Mouse (Mus musculus): ENCODE results near the gene Lman1l. TPM values are rescaled to one million over a fixed set of nuclear protein-coding genes. Genes with fewer than 3 reads are reported as not detected.

Gene Lman1l
- polyA plus RNA-seq, 1 experiment from 2014 or later = not detected

DNA sequence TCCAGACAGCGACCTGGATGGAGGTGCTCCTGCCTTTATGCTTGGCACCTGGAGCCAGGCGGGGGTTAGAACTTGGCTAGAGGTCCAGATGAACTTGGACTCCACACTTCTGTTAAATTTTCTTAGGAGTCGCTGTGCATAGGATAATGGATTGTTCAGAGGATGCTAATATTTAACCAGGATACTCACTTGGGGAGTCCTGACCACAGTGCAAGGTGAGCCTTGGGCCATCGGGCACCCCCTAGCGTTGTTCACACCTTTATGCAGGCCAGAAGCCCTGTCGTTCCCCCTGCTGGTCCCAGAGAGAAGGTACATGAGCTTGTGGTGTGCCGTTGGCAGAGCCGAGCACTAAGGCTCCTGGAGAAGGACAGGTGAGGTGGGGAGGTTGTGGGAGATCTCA, 53.7 kb downstream of the Lman1l start:
- peaks cover 28% of the 10 kb centered on the region for H3K36me3 ChIP-seq (ENCODE audit: control insufficient read depth, insufficient read depth)
- H3K9me3 ChIP-seq (ENCODE audit: control insufficient read depth) = no peaks in the 10 kb centered on the region
- no peaks in the 10 kb centered on the region for H3K27me3 ChIP-seq (replicated peaks; ENCODE audit: control insufficient read depth, insufficient read depth, low read length)
- WGBS = 42% methylated on average over 8 of the region's 8 CpGs
- H3K4me1 ChIP-seq (replicated peaks; ENCODE audit: control insufficient read depth, insufficient read depth, low read length) = peaks cover 13% of the 10 kb centered on the region
- ATAC-seq = peak; percentile 46; the same call in 1 of the 2 replicates
- peak; percentile 85 for TF ChIP-seq CTCF (IDR thresholded peaks at IDR 0.05; ENCODE audit: low read depth)
- no peak overlapping the region for H3K4me2 ChIP-seq (replicated peaks; ENCODE audit: low read depth)
- no peak overlapping the region for H3K9ac ChIP-seq (ENCODE audit: low read depth, low read length)
- H3K27ac ChIP-seq (ENCODE audit: low read depth, low read length) = no peak overlapping the region
- no peak overlapping the region for H3K4me3 ChIP-seq (ENCODE audit: low read depth, low read length)

GRCm38 (mm10) chr9:57565741-57566221, 54.8 kb downstream of the Lman1l start:
- 31% methylated on average over 10 of the region's 10 CpGs for WGBS
- peaks cover 25% of the 10 kb centered on the region for H3K36me3 ChIP-seq (ENCODE audit: control insufficient read depth, insufficient read depth)

DNA sequence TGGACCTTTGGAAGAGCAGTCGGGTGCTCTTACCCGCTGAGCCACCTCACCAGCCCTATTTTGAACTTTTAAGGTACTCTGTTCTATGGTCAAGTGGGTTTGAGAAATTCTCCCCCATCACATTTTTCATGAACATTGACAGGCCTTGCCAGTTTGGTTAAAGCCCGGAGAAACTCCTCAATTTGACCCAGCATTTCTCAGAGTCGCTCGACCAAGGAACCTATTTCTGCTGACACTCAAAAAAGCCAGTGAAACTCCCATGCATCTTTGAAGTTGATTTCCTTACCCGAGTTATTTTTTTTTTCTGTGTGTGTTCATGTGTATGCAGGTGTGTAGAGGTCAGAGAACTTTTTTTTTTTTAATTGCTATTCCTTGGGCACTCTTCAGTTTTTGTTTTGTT, 56.0 kb downstream of the Lman1l start:
- Histone ChIP-seq H3K4me3 (ENCODE audit: low read depth, low read length) (no peak overlapping the region), H3K36me3 (ENCODE audit: control insufficient read depth, insufficient read depth) (peaks cover 18% of the 10 kb centered on the region), H3K4me1 (replicated peaks; ENCODE audit: control insufficient read depth, insufficient read depth, low read length) (peaks cover 18% of the 10 kb centered on the region), H3K4me2 (replicated peaks; ENCODE audit: low read depth) (no peak overlapping the region), H3K27me3 (replicated peaks; ENCODE audit: control insufficient read depth, insufficient read depth, low read length) (no peaks in the 10 kb centered on the region), H3K9ac (ENCODE audit: low read depth, low read length) (no peak overlapping the region), H3K27ac (ENCODE audit: low read depth, low read length) (0 out of 2 replicates have a peak overlapping the region, but pooled peaks have one; percentile 50), H3K9me3 (ENCODE audit: control insufficient read depth) (no peaks in the 10 kb centered on the region)
- 78% methylated on average over 6 of the region's 6 CpGs for WGBS
- ATAC-seq = no peak
- TF ChIP-seq CTCF (IDR thresholded peaks at IDR 0.05; ENCODE audit: low read depth) = no peak

More at GRCm38 (mm10) chr9:57565741-57566221, 54.8 kb downstream of the Lman1l start:
- Histone ChIP-seq H3K27me3 (replicated peaks; ENCODE audit: control insufficient read depth, insufficient read depth, low read length) (no peaks in the 10 kb centered on the region), H3K9me3 (ENCODE audit: control insufficient read depth) (no peaks in the 10 kb centered on the region), H3K4me2 (replicated peaks; ENCODE audit: low read depth) (peak overlapping the region; percentile 13; the same call in 1 of the 2 replicates), H3K27ac (ENCODE audit: low read depth, low read length) (peak overlapping the region; percentile 50; the same call in 1 of the 2 replicates), H3K9ac (ENCODE audit: low read depth, low read length) (no peak overlapping the region), H3K4me1 (replicated peaks; ENCODE audit: control insufficient read depth, insufficient read depth, low read length) (peaks cover 13% of the 10 kb centered on the region), H3K4me3 (ENCODE audit: low read depth, low read length) (no peak overlapping the region)
- TF ChIP-seq CTCF (IDR thresholded peaks at IDR 0.05; ENCODE audit: low read depth) = no peak
- ATAC-seq = no peak

GRCm38 (mm10) chr9:57562896-57563372, 57.6 kb downstream of the Lman1l start:
- Histone ChIP-seq H3K9ac (ENCODE audit: low read depth, low read length) (no peak overlapping the region), H3K4me3 (ENCODE audit: low read depth, low read length) (no peak overlapping the region), H3K27ac (ENCODE audit: low read depth, low read length) (peak overlapping the region; percentile 74; the same call in 1 of the 2 replicates), H3K36me3 (ENCODE audit: control insufficient read depth, insufficient read depth) (peaks cover 2% of the 10 kb centered on the region; the same call in 1 of the 2 replicates), H3K4me2 (replicated peaks; ENCODE audit: low read depth) (peak overlapping the region; percentile 64), H3K9me3 (ENCODE audit: control insufficient read depth) (no peaks in the 10 kb centered on the region), H3K27me3 (replicated peaks; ENCODE audit: control insufficient read depth, insufficient read depth, low read length) (no peaks in the 10 kb centered on the region), H3K4me1 (replicated peaks; ENCODE audit: control insufficient read depth, insufficient read depth, low read length) (peaks cover 18% of the 10 kb centered on the region)
- ATAC-seq = peak; percentile 62
- WGBS = 23% methylated on average over 4 of the region's 4 CpGs
- peak; percentile 22; the same call in 1 of the 2 replicates for TF ChIP-seq CTCF (IDR thresholded peaks at IDR 0.05; ENCODE audit: low read depth)

GRCm38 (mm10) chr9:57561711-57562099, 58.9 kb downstream of the Lman1l start:
- Histone ChIP-seq H3K36me3 (ENCODE audit: control insufficient read depth, insufficient read depth) (no peaks in the 10 kb centered on the region), H3K27me3 (replicated peaks; ENCODE audit: control insufficient read depth, insufficient read depth, low read length) (no peaks in the 10 kb centered on the region), H3K27ac (ENCODE audit: low read depth, low read length) (peak overlapping the region; percentile 74), H3K4me1 (replicated peaks; ENCODE audit: control insufficient read depth, insufficient read depth, low read length) (peaks cover 18% of the 10 kb centered on the region), H3K4me2 (replicated peaks; ENCODE audit: low read depth) (peak overlapping the region; percentile 64), H3K4me3 (ENCODE audit: low read depth, low read length) (peak overlapping the region; percentile 50), H3K9me3 (ENCODE audit: control insufficient read depth) (no peaks in the 10 kb centered on the region), H3K9ac (ENCODE audit: low read depth, low read length) (peak overlapping the region; percentile 46; the same call in 1 of the 2 replicates)
- TF ChIP-seq CTCF (IDR thresholded peaks at IDR 0.05; ENCODE audit: low read depth) = no peak
- 52% methylated on average over 13 of the region's 13 CpGs for WGBS
- peak; percentile 4; the same call in 1 of the 2 replicates for ATAC-seq

GRCm38 (mm10) chr9:57560861-57561710, 59.5 kb downstream of the Lman1l start, which contains the start of gene Scamp2:
Gene Scamp2, plus strand, starts transcription at chr9:57560943.
- H3K4me1 ChIP-seq (replicated peaks; ENCODE audit: control insufficient read depth, insufficient read depth, low read length) = peaks cover 18% of the 10 kb centered on the region
- under 1% methylated on average over 37 of the region's 37 CpGs for WGBS
- ATAC-seq = peak; percentile 97
- no peaks in the 10 kb centered on the region for H3K9me3 ChIP-seq (ENCODE audit: control insufficient read depth)
- peak; percentile 57 for TF ChIP-seq CTCF (IDR thresholded peaks at IDR 0.05; ENCODE audit: low read depth)
- H3K27me3 ChIP-seq (replicated peaks; ENCODE audit: control insufficient read depth, insufficient read depth, low read length) = no peaks in the 10 kb centered on the region
- H3K4me2 ChIP-seq (replicated peaks; ENCODE audit: low read depth) = peak within 1 kb of the TSS; percentile 64
- peak within 1 kb of the TSS; percentile 74 for H3K27ac ChIP-seq (ENCODE audit: low read depth, low read length)
- peak within 1 kb of the TSS; percentile 46 for H3K9ac ChIP-seq (ENCODE audit: low read depth, low read length)
- H3K36me3 ChIP-seq (ENCODE audit: control insufficient read depth, insufficient read depth) = no peaks in the 10 kb centered on the region
- peak within 1 kb of the TSS; percentile 50 for H3K4me3 ChIP-seq (ENCODE audit: low read depth, low read length)

All from intestine, postnatal 0 days (tissue).